Mouse (Mus musculus): ENCODE data around the gene Ank2.

DNA sequence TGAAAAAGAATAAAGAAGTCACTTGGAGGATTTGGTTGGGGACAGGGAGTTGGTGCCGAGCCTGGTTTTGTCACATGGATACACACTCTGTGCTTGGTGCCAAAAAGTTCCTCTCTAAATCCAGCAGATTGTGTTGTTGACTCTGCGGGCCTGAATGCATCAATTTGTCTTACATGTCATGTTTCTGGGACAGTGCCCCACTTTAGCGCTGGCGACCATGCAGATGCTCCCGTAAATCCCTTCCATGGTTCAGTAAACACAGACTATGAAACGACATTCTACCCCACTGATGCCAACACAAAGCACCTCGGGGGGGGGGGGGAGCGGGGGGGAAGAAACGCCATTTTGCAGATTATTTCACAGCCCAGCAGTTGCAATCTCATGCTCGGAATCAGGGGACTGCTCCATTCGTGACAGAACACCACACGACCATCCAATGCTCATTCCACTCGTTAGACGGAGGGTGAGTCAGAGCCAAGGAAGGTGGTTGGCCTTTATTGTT is 112.1 kb downstream of the Ank2 start:
- TF ChIP-seq POLR2A (IDR thresholded peaks at IDR 0.05; ENCODE audit: borderline replicate concordance, extremely low read depth, low read depth, low read length) (no peak), CTCF (IDR thresholded peaks at IDR 0.05; ENCODE audit: insufficient read depth, low read length) (no peak)
